Mouse (Mus musculus): ENCODE measurements at regions not wholly inside any gene's neighbourhood (a gene's known extent, or its start where the extent isn't known, plus 50 kb on each side); places are given as distances from the start of the nearest gene placed in this dataset.

- no peaks in the 10 kb centered on the region for H3K4me1 ChIP-seq (replicated peaks; ENCODE audit: low read depth, low read length)
- no peaks in the 10 kb centered on the region for H3K27me3 ChIP-seq (ENCODE audit: insufficient read depth, low read length)
- H3K4me3 ChIP-seq (replicated peaks; ENCODE audit: low read length), result no peak overlapping the region
- H3K36me3 ChIP-seq (ENCODE audit: insufficient read depth, low read length), result no peaks in the 10 kb centered on the region
- peaks cover 9% of the 10 kb centered on the region; the same call in 1 of the 2 replicates for H3K9me3 ChIP-seq (ENCODE audit: low read length)
- TF ChIP-seq CTCF (conservative IDR thresholded peaks at IDR 0.05; ENCODE audit: low read length) (no peak), POU5F1 (IDR thresholded peaks at IDR 0.05; ENCODE audit: borderline replicate concordance, low read length) (no peak), NANOG (IDR thresholded peaks at IDR 0.05; ENCODE audit: borderline replicate concordance, low read length) (no peak)
These were observed 341.1 kb upstream of the Kif2a start for GRCm38 (mm10) chr13:107362806-107363687.

- Histone ChIP-seq H3K9me3 (ENCODE audit: low read length) (no peaks in the 10 kb centered on the region), H3K36me3 (ENCODE audit: insufficient read depth, low read length) (no peaks in the 10 kb centered on the region), H3K4me3 (replicated peaks; ENCODE audit: low read length) (no peak overlapping the region), H3K27me3 (ENCODE audit: insufficient read depth, low read length) (no peaks in the 10 kb centered on the region), H3K4me1 (replicated peaks; ENCODE audit: low read depth, low read length) (no peaks in the 10 kb centered on the region)
- TF ChIP-seq NANOG (IDR thresholded peaks at IDR 0.05; ENCODE audit: borderline replicate concordance, low read length) (no peak), POU5F1 (IDR thresholded peaks at IDR 0.05; ENCODE audit: borderline replicate concordance, low read length) (no peak), CTCF (conservative IDR thresholded peaks at IDR 0.05; ENCODE audit: low read length) (no peak)
These were observed 319.0 kb upstream of the Kif2a start for GRCm38 (mm10) chr13:107340802-107341364.

- no peaks in the 10 kb centered on the region for H3K4me1 ChIP-seq (replicated peaks; ENCODE audit: low read depth, low read length)
- no peaks in the 10 kb centered on the region for H3K36me3 ChIP-seq (ENCODE audit: insufficient read depth, low read length)
- no peak overlapping the region for H3K4me3 ChIP-seq (replicated peaks; ENCODE audit: low read length)
- H3K27me3 ChIP-seq (ENCODE audit: insufficient read depth, low read length), result no peaks in the 10 kb centered on the region
- peaks cover 15% of the 10 kb centered on the region for H3K9me3 ChIP-seq (ENCODE audit: low read length)
- TF ChIP-seq NANOG (IDR thresholded peaks at IDR 0.05; ENCODE audit: borderline replicate concordance, low read length), result no peak
- TF ChIP-seq CTCF (conservative IDR thresholded peaks at IDR 0.05; ENCODE audit: low read length), result no peak
- no peak for TF ChIP-seq POU5F1 (IDR thresholded peaks at IDR 0.05; ENCODE audit: borderline replicate concordance, low read length)
These were observed 316.2 kb upstream of the Kif2a start for GRCm38 (mm10) chr13:107338111-107338510.

- no peaks in the 10 kb centered on the region for H3K36me3 ChIP-seq (ENCODE audit: insufficient read depth, low read length)
- H3K27me3 ChIP-seq (ENCODE audit: insufficient read depth, low read length), result no peaks in the 10 kb centered on the region
- H3K4me3 ChIP-seq (replicated peaks; ENCODE audit: low read length), result no peak overlapping the region
- H3K4me1 ChIP-seq (replicated peaks; ENCODE audit: low read depth, low read length), result no peaks in the 10 kb centered on the region
- TF ChIP-seq CTCF (conservative IDR thresholded peaks at IDR 0.05; ENCODE audit: low read length), result no peak
- no peak for TF ChIP-seq POU5F1 (IDR thresholded peaks at IDR 0.05; ENCODE audit: borderline replicate concordance, low read length)
- TF ChIP-seq NANOG (IDR thresholded peaks at IDR 0.05; ENCODE audit: borderline replicate concordance, low read length), result no peak
- H3K9me3 ChIP-seq (ENCODE audit: low read length), result peaks cover 15% of the 10 kb centered on the region
These were observed 315.2 kb upstream of the Kif2a start for GRCm38 (mm10) chr13:107337111-107337510.

GRCm38 (mm10) chr13:107329348-107329747 is 307.4 kb upstream of the Kif2a start:
- Histone ChIP-seq H3K9me3 (ENCODE audit: low read length) (peaks cover 2% of the 10 kb centered on the region; the same call in 1 of the 2 replicates), H3K4me1 (replicated peaks; ENCODE audit: low read depth, low read length) (no peaks in the 10 kb centered on the region), H3K36me3 (ENCODE audit: insufficient read depth, low read length) (no peaks in the 10 kb centered on the region), H3K4me3 (replicated peaks; ENCODE audit: low read length) (no peak overlapping the region), H3K27me3 (ENCODE audit: insufficient read depth, low read length) (no peaks in the 10 kb centered on the region)
- no peak for TF ChIP-seq CTCF (conservative IDR thresholded peaks at IDR 0.05; ENCODE audit: low read length)
- TF ChIP-seq NANOG (IDR thresholded peaks at IDR 0.05; ENCODE audit: borderline replicate concordance, low read length), result no peak
- TF ChIP-seq POU5F1 (IDR thresholded peaks at IDR 0.05; ENCODE audit: borderline replicate concordance, low read length), result no peak

GRCm38 (mm10) chr13:107325707-107326495 is 304.0 kb upstream of the Kif2a start:
- Histone ChIP-seq H3K4me1 (replicated peaks; ENCODE audit: low read depth, low read length) (no peaks in the 10 kb centered on the region), H3K27me3 (ENCODE audit: insufficient read depth, low read length) (no peaks in the 10 kb centered on the region), H3K4me3 (replicated peaks; ENCODE audit: low read length) (no peak overlapping the region), H3K36me3 (ENCODE audit: insufficient read depth, low read length) (no peaks in the 10 kb centered on the region), H3K9me3 (ENCODE audit: low read length) (no peaks in the 10 kb centered on the region)
- TF ChIP-seq CTCF (conservative IDR thresholded peaks at IDR 0.05; ENCODE audit: low read length) (peak; percentile 48), POU5F1 (IDR thresholded peaks at IDR 0.05; ENCODE audit: borderline replicate concordance, low read length) (no peak), NANOG (IDR thresholded peaks at IDR 0.05; ENCODE audit: borderline replicate concordance, low read length) (no peak)

GRCm38 (mm10) chr13:107314746-107315145 is 292.8 kb upstream of the Kif2a start:
- TF ChIP-seq NANOG (IDR thresholded peaks at IDR 0.05; ENCODE audit: borderline replicate concordance, low read length), result no peak
- TF ChIP-seq POU5F1 (IDR thresholded peaks at IDR 0.05; ENCODE audit: borderline replicate concordance, low read length), result no peak
- no peak for TF ChIP-seq CTCF (conservative IDR thresholded peaks at IDR 0.05; ENCODE audit: low read length)
- Histone ChIP-seq H3K9me3 (ENCODE audit: low read length) (no peaks in the 10 kb centered on the region), H3K36me3 (ENCODE audit: insufficient read depth, low read length) (no peaks in the 10 kb centered on the region)

More at GRCm38 (mm10) chr13:107314746-107315145, 292.8 kb upstream of the Kif2a start:
- Histone ChIP-seq H3K4me1 (replicated peaks; ENCODE audit: low read depth, low read length) (no peaks in the 10 kb centered on the region), H3K27me3 (ENCODE audit: insufficient read depth, low read length) (no peaks in the 10 kb centered on the region), H3K4me3 (replicated peaks; ENCODE audit: low read length) (no peak overlapping the region)

All from E14TG2a.4 (cell line).